Mouse (Mus musculus) central nervous system, embryonic 11.5 days (tissue): ENCODE measurements around the gene Rai2. TPM values are rescaled to one million over a fixed set of nuclear protein-coding genes. Genes with fewer than 3 reads are reported as not detected.

Experiments
- polyA plus RNA-seq: library from polyadenylated mRNA; depleted of rRNA; stranded (reverse); fragments of >200 nt; gene quantifications from 2 replicates; pipeline ENCODE4 v1.2.3, GENCODE M21; 2012; rRNA removed

Gene Rai2
- polyA plus RNA-seq, result 2.1 and 4.1 TPM in 2 replicates

DNA sequence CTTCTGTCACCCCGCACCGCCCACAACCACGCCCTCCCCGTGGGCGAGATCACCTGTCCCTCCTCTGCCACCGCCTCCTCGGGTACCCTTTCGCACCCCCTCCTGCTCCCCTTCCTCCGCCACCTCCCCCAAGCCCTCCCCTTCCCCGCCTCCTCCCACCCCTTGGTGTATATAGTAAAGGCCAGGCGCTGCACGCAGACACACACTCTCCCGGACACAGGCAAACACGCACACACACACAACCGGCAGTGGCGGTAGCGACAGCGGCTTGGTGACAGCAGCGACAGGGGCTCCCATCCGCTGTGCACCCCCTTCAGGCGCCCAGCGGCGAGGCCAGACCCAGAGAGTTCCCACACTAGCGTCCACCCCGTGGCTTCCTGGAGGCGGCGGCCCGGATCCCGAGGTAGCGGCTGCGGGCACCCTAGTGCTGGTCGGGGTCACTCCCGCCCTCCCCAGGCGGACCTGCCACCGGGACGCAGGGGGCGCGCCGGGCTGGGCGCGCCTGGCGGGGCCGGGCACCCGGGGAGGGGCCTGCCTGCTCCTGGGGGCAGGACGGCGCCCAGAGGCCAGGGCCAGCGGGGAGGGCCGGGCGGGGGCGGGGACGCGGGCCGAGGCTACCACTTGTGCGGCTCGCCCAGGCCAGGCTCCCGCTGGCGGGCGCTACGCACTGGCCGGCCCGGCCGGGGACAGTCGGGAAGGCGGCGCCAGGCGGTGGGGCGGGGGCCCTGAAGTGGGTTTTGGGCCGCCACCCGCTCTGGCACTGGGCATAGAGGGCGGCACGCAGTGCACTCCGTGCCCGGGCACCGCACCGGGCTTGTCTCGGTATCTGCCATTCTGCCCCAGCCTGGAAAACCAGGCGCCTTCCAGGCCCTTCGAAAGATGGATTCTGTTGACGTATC lies at the start of gene Rai2:
Gene Rai2 (plus strand): TSS at position 205 of the 899 bp plus-strand sequence.

